Mouse (Mus musculus): ENCODE results near the gene Megf8.

The Megf8 gene

DNA sequence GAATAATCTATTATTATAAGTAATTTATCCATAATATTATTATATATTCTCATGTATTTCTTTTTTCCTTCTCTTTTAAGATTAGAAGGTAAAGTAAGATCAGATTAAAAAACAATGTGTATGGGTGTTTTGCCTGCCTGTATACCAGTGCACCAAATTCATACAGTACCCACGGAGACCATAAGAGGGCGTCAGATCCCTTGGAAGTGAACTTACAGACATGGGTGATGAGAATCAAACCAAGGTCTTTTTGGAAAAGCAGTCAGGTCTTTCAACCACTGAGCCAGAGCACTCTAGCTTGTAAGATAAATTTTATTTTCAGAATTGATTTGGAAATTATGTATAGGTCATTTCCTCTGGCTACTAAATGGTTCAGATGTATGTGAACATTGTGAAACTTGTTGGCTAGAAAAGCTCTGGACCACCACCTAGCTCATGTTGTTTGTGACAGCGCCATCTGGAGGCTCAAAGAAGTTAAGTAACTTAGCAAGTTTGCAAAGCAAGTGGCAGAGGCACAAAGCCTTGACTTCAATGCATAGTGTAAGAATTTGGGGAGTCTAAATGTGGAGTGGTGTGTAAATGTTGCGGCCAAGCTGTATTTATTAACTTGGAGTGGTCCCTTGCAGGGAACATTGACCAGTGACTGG, 92.3 kb downstream of the Megf8 start:
- DNase-seq: no peak

DNA sequence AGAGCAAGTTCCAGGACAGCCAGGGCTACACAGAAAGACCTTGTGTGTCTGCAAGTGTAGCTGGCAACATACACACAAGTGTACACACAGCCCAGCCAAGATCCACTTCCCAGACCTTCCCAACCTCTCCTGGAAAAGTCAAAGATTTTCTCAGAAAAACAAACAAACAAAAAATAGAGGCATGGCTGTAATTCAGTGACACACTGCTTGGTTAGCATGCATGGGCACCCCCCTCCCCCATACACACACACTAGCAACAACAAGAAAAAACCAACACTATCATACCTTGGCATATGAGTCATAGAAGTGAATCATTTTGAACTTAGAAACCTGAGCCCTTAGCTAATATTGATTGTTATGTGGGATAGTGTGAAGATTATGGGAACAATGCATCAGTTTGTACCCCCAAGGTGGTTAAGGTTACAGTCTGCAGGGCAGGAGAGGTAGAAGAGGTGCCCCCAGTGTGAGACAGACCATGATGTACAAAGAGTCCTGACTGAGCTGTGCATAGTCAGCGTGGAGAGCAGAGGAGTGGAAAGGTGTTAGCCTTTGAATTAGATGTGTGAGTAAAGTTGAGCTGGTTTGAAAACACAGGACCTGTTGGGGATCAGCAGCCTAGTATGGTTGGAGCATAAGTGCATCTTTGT, 94.1 kb downstream of the Megf8 start:
- DNase-seq: no peak

DNA sequence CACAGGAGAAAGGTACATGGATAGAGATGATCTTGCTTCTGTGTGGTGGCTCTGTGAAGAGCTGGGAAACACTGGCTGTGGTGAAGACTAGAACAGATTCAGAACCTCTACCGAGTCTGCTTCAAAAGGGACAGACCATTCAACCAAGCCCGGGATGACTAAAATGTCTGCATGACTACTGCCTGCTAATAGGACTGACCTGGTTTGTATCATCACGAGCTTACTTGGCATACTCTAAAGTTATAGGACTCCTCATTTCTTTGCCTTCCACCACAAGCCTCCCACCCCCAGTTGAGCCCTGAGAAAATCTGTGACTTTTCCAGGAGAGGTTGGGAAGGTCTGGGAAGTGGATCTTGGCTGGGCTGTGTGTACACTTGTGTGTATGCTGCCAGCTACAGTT, 94.9 kb downstream of the Megf8 start:
- DNase-seq: no peak

DNA sequence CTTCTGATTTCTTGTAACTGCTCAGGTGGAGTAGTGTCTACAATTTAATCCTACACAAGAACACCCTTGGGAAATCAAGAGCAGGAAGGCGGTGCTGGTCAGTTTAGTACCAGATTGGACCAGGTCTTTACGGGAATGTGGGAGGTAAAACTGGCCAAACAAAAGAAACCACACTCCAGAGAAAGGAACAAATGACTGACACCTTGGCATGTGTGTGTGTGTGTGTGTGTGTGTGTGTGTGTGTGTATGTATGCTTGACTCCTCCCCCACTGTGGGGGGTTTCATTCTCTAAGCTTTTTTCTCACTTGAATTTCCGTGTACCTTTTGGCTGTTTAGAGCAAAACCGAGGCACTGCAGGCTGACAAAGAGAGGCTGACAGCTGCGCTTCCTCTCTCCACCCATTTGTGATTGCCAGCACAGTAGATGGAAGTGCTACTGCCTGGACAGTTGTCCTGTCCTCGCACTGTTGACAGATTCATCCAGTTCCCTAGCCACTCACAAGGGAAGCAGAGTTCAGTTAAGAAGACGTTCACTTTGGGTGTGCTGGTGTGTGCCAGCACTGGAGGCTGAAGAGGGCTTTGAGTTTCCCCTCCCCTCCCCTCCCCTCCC, 96.0 kb downstream of the Megf8 start, which contains the start of gene Cxcl17:
Gene Cxcl17, minus strand, starts transcription at position 54 of the 609 bp plus-strand sequence.
- DNase-seq: no peak

Data from thymus, postnatal 36 days (tissue).